Mouse (Mus musculus) adrenal gland, adult (tissue): Measurements from ENCODE around the gene Noxa1.

ENCODE experiments used
- DNase-seq, 2 experiments: peaks; one replicate each; pipeline ENCODE4 v3.0.0; 2022 to 2023; ENCODE audit warnings: low spot score in 1 of 2; ENCODE audit not compliant: inconsistent age in 2 of 2

Gene Noxa1

GRCm38 (mm10) chr2:25050921-25051320 is 44.0 kb downstream of the Noxa1 start:
- no peak for DNase-seq

- DNase-seq = no peak
Observed at GRCm38 (mm10) chr2:25040089-25040488, 54.9 kb downstream of the Noxa1 start.
